Mouse (Mus musculus) cerebellum, postnatal 10 days (tissue): ENCODE data around the gene Klk12.

Experiments
- DNase-seq, 2 experiments: peaks; one replicate each; pipeline ENCODE4 v3.0.0; 2021; ENCODE audit warnings: mixed read lengths in 2 of 2

Gene Klk12

DNA sequence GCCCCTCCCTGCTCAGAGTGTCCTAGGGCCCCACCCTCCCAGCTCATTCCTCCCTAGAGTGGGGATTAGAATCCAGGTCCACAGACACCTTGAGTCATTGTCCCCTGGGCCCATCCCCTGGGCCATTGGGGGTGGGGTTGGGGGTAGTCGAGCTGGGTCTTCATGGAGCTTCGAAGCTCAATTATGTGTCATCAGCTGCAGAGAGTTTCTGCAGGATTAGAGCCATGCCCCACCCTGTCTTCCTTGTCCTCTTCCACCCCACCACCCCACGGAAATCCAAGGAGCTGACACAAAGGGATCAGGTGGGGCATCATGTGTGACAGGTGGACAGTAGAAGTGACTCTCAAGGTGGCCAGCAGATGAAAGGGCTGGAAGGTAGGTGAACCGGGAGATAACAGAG lies at the start of gene Klk12:
Gene Klk12 (plus strand): TSS at position 301 of the 400 bp plus-strand sequence.
- no peak for DNase-seq

GRCm38 (mm10) chr7:43747788-43748187 lies 20.9 kb upstream of the Klk12 start:
- DNase-seq: peak in 1 of 2 experiments; percentile 7

- DNase-seq: no peak
Observed at GRCm38 (mm10) chr7:43752806-43753205, 15.9 kb upstream of the Klk12 start.

- DNase-seq: no peak
Observed at GRCm38 (mm10) chr7:43766484-43766883, 2.2 kb upstream of the Klk12 start.

GRCm38 (mm10) chr7:43769636-43770035 lies 939 bp downstream of the Klk12 start:
- no peak for DNase-seq

- no peak for DNase-seq
Observed at GRCm38 (mm10) chr7:43770701-43771100, 2.0 kb downstream of the Klk12 start.

DNA sequence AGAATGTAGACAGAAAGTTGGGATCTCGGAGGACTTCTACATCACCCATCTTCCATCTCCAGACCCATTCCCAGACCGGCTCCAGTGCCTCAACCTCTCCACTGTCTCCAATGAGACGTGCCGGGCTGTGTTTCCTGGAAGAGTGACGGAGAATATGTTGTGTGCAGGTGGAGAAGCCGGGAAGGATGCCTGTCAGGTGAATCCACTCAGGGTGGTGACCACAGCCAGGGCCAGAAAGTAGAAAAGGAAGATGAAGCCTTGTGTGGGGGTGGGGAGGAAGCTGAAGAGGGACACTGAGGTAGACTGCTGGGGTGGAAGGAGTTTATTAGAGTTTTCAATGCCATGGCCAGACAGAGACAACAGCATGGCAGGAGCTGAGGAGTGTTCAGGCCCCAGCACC lies 3.2 kb downstream of the Klk12 start:
- no peak for DNase-seq

- no peak for DNase-seq
Observed at GRCm38 (mm10) chr7:43772901-43773300, 4.2 kb downstream of the Klk12 start.

DNA sequence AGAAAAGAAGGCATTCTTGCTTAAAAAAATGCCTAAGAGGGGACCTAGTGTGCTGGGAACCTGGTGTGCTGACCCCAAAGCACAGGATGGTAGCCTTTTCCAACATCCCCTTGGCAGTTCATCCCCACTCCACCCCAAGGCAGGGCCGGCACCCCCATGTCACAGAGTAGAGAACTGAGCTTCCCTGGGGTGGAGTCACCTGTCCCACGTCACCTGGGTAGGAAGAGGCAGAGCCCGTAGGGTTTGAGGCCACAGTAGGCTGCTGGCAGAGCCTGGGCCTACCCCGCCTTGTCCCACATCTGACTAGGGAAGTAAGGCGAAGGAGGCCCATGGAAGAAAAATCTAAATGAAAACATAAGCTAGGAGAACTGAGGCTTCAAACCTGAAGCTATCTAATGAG lies 5.7 kb downstream of the Klk12 start, which contains the start of gene Klk11:
Gene Klk11 (plus strand): TSS at position 241 of the 400 bp plus-strand sequence.
- DNase-seq: no peak

- DNase-seq: no peak
Observed at GRCm38 (mm10) chr7:43774802-43775201, 6.1 kb downstream of the Klk12 start.

DNA sequence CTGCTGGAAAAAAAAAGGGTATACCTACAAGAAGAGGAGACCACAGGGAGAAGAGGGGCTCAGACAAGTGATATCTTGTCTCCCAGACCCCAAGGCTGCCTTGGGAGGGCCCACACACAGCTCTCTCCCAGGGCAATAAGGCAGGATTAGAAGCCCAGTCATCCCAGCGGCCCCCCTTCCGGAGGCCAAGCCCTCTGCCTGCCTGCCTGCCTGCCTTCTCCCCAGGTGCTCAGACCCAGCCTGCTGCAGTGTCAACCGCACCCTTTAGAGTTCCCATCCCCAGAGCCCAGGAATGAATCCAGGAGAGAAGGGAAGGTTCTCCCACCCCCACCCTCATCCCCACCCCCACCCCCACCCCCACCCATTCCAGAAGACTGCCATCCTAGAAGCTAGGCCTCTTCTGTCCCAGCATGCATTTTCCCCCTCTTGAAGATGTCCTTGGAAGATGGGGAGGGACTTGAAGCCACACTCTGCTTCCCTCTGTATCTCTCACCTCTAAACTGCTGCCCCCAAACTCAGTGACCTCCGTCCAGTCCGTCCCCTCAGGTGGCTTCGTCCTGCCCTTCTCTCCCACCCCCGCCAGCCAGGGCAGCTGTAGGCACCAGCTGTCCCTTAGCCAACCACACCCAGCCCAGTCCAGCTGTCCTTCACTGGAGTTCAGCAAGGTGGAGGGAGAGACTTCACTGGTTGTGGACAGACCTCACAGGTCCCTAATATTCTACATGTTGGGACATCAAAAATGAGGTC lies 6.8 kb downstream of the Klk12 start:
- DNase-seq: no peak

GRCm38 (mm10) chr7:43776506-43776905 lies 7.8 kb downstream of the Klk12 start:
- DNase-seq: no peak

DNA sequence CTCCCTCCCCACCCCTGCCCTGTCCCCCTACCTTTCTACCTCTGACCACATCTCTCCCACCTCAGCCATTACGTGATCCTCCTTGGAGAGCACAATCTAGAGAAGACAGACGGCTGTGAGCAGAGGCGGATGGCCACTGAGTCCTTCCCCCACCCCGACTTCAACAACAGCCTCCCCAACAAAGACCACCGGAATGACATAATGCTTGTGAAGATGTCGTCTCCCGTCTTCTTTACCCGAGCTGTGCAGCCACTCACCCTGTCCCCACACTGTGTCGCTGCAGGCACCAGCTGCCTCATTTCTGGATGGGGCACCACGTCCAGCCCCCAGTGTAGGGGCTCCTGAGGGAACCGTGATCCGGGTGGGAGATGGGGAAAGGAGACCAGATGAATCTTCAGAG lies 8.7 kb downstream of the Klk12 start:
- no peak for DNase-seq

GRCm38 (mm10) chr7:43778176-43778970 lies 9.7 kb downstream of the Klk12 start:
- no peak for DNase-seq

- DNase-seq: no peak
Observed at GRCm38 (mm10) chr7:43780241-43780640, 11.5 kb downstream of the Klk12 start.

GRCm38 (mm10) chr7:43780746-43781145 lies 12.0 kb downstream of the Klk12 start, which contains the start of gene Klk10:
Gene Klk10, plus strand, starts transcription at chr7:43781035.
- no peak for DNase-seq

- no peak for DNase-seq
Observed at GRCm38 (mm10) chr7:43781541-43781940, 12.8 kb downstream of the Klk12 start.

- peak; percentile 79 to 83 for DNase-seq
Observed at GRCm38 (mm10) chr7:43782275-43783265, 13.9 kb downstream of the Klk12 start.

DNA sequence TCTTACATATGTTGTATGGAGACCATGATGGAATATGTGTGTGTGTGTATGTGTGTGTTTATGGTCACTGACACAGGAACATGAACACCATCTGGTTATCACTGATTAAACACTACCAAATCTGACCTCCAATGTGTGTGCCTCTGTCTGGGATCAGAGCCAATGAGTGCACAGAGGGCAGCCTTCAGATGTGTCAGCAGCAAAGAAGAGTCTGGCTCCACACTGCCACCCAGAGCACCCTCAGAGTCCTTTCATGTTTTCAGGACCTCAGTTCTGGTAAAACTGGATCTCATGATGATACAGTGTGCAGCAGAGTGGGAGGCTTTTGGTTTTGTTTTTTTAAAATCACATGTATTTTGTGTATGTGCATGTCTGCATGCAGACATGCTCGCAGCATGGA lies 16.6 kb downstream of the Klk12 start:
- no peak for DNase-seq

- no peak for DNase-seq
Observed at GRCm38 (mm10) chr7:43788096-43788495, 19.4 kb downstream of the Klk12 start.

DNA sequence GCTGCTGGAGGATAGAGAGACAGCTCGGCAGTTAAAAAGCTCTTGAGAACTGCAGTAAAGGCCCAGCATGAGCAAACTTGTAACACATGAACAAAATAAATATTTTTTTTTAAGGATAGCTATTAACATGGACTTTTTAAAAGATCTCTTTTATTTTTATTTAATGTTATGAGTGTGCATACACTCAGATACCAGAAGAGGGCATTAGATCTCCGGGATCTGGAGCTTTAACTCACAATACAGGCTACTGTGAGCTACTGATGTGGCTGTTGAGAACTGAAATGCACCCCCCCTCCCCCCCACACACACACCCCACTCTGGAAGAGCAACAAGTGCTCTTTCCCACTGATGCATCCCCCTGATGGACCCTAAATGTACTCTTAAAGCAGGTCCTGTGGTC lies 20.6 kb downstream of the Klk12 start:
- no peak for DNase-seq

DNA sequence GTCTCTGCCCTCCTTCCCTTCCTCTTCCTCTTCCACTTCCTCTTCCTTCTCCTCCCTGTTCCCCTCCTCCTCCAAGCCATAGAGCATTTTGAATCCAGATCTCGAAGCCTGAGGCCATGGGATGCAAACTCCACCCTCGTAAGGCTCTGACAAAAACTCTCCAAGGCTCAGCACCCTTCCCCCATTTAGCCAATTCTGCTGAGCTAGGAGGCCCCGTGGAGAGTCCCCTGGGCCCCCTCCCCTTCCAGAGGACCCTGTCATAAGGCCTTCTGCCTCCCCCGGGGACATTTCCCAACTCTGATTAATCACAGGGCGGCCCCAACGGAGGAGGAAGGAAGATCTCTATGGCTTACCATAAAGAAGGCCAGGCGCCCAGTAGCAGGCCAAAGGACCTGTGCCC lies 22.9 kb downstream of the Klk12 start, which contains the start of gene Klk9:
Gene Klk9 (plus strand): TSS at position 301 of the 400 bp plus-strand sequence.
- no peak for DNase-seq

GRCm38 (mm10) chr7:43796355-43796754 lies 27.7 kb downstream of the Klk12 start:
- no peak for DNase-seq
